Mouse (Mus musculus) cortical plate, adult 2 months (tissue): ENCODE data around the gene Fgf22.

Experiments used
- CTCF ChIP-seq: fragments of 200-500 bp; IDR thresholded peaks from 2 replicates; pipeline ENCODE4 v1.5.1; 2011; ENCODE audit warnings: mild to moderate bottlenecking, control low read depth, low read length; ENCODE audit not compliant: insufficient read depth; ENCODE audit errors: extremely low read depth
- POLR2A ChIP-seq: fragments of 200-500 bp; IDR thresholded peaks from 2 replicates; pipeline ENCODE4 v1.6.1; 2011; ENCODE audit warnings: mild to moderate bottlenecking, low read length, control low read depth; ENCODE audit not compliant: insufficient read depth; ENCODE audit errors: extremely low read depth

DNA sequence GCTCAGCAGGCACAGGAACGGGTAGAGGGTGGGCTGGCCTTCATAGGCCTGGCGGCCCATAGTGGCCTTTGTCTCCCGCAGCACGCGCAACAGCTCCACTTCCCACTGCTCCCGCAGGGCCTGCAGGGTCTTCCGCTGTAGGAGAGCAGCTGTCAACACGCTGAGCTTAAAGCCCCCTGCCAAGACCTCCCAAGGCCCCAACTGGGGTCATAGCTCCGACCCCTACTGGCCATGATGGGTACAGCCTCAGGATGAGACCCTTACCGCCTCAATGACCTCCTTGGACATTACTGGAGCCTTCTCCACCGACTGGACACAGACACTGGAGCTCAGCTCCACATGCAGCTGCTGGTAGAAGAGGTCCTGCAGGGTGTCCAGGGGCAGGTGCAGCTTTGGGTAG is 14.0 kb upstream of the Fgf22 start:
- TF ChIP-seq CTCF: no peak
- TF ChIP-seq POLR2A: no peak
